Mouse (Mus musculus) small intestine, adult 2 months (tissue): ENCODE results near the gene Ube2j1.

Experiments used
- CTCF ChIP-seq: fragments of 200-500 bp; IDR thresholded peaks from 2 replicates; pipeline ENCODE4 v1.5.1; 2012; ENCODE audit warnings: low read depth, mild to moderate bottlenecking, control low read depth, inconsistent platforms, low read length, moderate library complexity, mixed read lengths; ENCODE audit not compliant: insufficient replicate concordance, insufficient read length; ENCODE audit errors: extremely low read depth
- POLR2A ChIP-seq: fragments of 200-500 bp; IDR thresholded peaks from 2 replicates; pipeline ENCODE4 v1.6.1; 2012; ENCODE audit warnings: low read depth, mild to moderate bottlenecking, control low read depth, inconsistent platforms, low read length, moderate library complexity

DNA sequence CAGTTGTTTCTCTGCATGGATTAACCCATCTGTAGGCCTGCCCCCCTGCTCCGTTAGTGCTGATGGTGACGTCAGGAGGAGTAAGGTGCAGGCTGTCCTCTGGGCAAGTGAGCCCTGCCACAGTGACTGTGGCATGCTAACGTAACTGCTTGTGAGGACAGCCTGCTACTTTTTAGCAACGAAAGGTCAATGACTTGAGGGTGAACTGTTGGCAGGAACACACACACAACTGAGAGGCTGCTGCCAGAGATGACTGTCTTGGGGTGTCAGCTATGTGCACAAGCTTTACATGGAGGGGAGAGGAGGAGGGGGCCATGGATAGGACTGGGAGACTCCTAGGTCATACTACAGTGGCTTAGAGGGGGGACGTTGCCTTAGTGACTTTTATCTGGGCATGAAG is 43.6 kb downstream of the Ube2j1 start:
- TF ChIP-seq CTCF (no peak), POLR2A (no peak)
